Mouse (Mus musculus) heart, embryonic 11.5 days (tissue): Measurements from ENCODE around the gene Nop10. TPM values are rescaled to one million over a fixed set of nuclear protein-coding genes. Genes with fewer than 3 reads are reported as not detected.

Experiments used
- ATAC-seq: fragments of 200-750 bp; cut with Nextera tagmentation; replicated peaks from 2 replicates; pipeline ENCODE4 v1.8.0; 2017; ENCODE audit warnings: moderate library complexity; ENCODE audit not compliant: insufficient number of reproducible peaks, low FRiP score, low TSS enrichment
- H3K27ac ChIP-seq: fragments of 300-500 bp; sonication (generic); 2 replicates; pipeline ENCODE4 v1.5.1; 2014; ENCODE audit warnings: mild to moderate bottlenecking, low read depth, low read length
- H3K27me3 ChIP-seq: fragments of 300-500 bp; sonication (generic); 2 replicates; pipeline ENCODE4 v1.6.1; 2014; ENCODE audit warnings: mild to moderate bottlenecking, low read length, mixed read lengths; ENCODE audit not compliant: control insufficient read depth, insufficient read depth
- H3K36me3 ChIP-seq: fragments of 300-500 bp; sonication (generic); 2 replicates; pipeline ENCODE4 v1.6.1; 2014; ENCODE audit warnings: mild to moderate bottlenecking, low read length, moderate library complexity, mixed read lengths; ENCODE audit not compliant: control insufficient read depth, insufficient read depth
- H3K4me1 ChIP-seq: fragments of 300-500 bp; sonication (generic); 2 replicates; pipeline ENCODE4 v1.6.1; 2014; ENCODE audit warnings: low read length; ENCODE audit not compliant: control insufficient read depth, insufficient read depth
- H3K4me2 ChIP-seq: fragments of 300-500 bp; sonication (generic); 2 replicates; pipeline ENCODE4 v1.6.1; 2014; ENCODE audit warnings: mild to moderate bottlenecking, moderate library complexity
- H3K4me3 ChIP-seq: fragments of 300-500 bp; sonication (generic); 2 replicates; pipeline ENCODE4 v1.5.1; 2014; ENCODE audit warnings: low read depth, low read length
- H3K9ac ChIP-seq: fragments of 300-500 bp; sonication (generic); 2 replicates; pipeline ENCODE4 v1.6.1; 2014; ENCODE audit warnings: mild to moderate bottlenecking, low read depth, low read length, moderate library complexity
- H3K9me3 ChIP-seq: fragments of 300-500 bp; sonication (generic); replicated peaks from 2 replicates; pipeline ENCODE4 v1.6.1; 2016; ENCODE audit warnings: low read length; ENCODE audit not compliant: control insufficient read depth
- WGBS: fragments of 180-500 bp; shearing (Covaris S2); extraction: QIAGEN DNeasy Blood & Tissue Kit; methylation state at CpG from one replicate; pipeline ENCODE4 v1.1.7; 2014; ENCODE audit not compliant: insufficient replicate concordance; 5-methylcytosine and 5-hydroxymethylcytosine counted together
- polyA plus RNA-seq: library from polyadenylated mRNA; unstranded; fragments of >200 nt; fragmentation: Nextera tagmentation; extraction: Ambion mirVana; gene quantifications from 2 replicates; pipeline ENCODE4 v1.2.1, GENCODE M21; 2014

Gene Nop10
- polyA plus RNA-seq, 1 experiment from 2014 or later = 157 TPM

GRCm38 (mm10) chr2:112292823-112293222 is 31.1 kb downstream of the Nop10 start:
- WGBS = 71% methylated on average over 2 of the region's 2 CpGs
- no peak overlapping the region for H3K9ac ChIP-seq
- peaks cover 3% of the 10 kb centered on the region; the same call in 1 of the 2 replicates for H3K4me1 ChIP-seq
- no peak overlapping the region for H3K4me3 ChIP-seq
- H3K36me3 ChIP-seq = no peaks in the 10 kb centered on the region
- no peak for ATAC-seq
- H3K27ac ChIP-seq = no peak overlapping the region
- no peaks in the 10 kb centered on the region for H3K9me3 ChIP-seq
- H3K4me2 ChIP-seq = no peak overlapping the region
- no peaks in the 10 kb centered on the region for H3K27me3 ChIP-seq

GRCm38 (mm10) chr2:112296211-112296610 is 34.5 kb downstream of the Nop10 start:
- H3K27me3 ChIP-seq = no peaks in the 10 kb centered on the region
- peak overlapping the region; percentile 60 for H3K27ac ChIP-seq
- H3K9me3 ChIP-seq = no peaks in the 10 kb centered on the region
- peak overlapping the region; percentile 32 for H3K4me2 ChIP-seq
- H3K9ac ChIP-seq = no peak overlapping the region
- peaks cover 3% of the 10 kb centered on the region; the same call in 1 of the 2 replicates for H3K4me1 ChIP-seq
- 53% methylated on average over 3 of the region's 3 CpGs for WGBS
- no peak for ATAC-seq
- no peaks in the 10 kb centered on the region for H3K36me3 ChIP-seq
- H3K4me3 ChIP-seq = no peak overlapping the region

GRCm38 (mm10) chr2:112298221-112298620 is 36.5 kb downstream of the Nop10 start:
- H3K4me2 ChIP-seq = no peak overlapping the region
- H3K4me3 ChIP-seq = no peak overlapping the region
- H3K27ac ChIP-seq = no peak overlapping the region
- no peaks in the 10 kb centered on the region for H3K36me3 ChIP-seq
- H3K27me3 ChIP-seq = no peaks in the 10 kb centered on the region
- H3K9me3 ChIP-seq = no peaks in the 10 kb centered on the region
- no peak for ATAC-seq
- peaks cover 3% of the 10 kb centered on the region; the same call in 1 of the 2 replicates for H3K4me1 ChIP-seq
- no peak overlapping the region for H3K9ac ChIP-seq
- 91% methylated on average over 4 of the region's 4 CpGs for WGBS

GRCm38 (mm10) chr2:112308671-112309070 is 46.9 kb downstream of the Nop10 start:
- Histone ChIP-seq H3K4me2 (no peak overlapping the region), H3K4me1 (0 out of 2 replicates have a peak, but pooled peaks cover 5% of the 10 kb centered on the region), H3K9me3 (no peaks in the 10 kb centered on the region), H3K4me3 (no peak overlapping the region), H3K27me3 (no peaks in the 10 kb centered on the region), H3K36me3 (no peaks in the 10 kb centered on the region), H3K27ac (no peak overlapping the region), H3K9ac (no peak overlapping the region)
- no peak for ATAC-seq
- WGBS = 77% methylated on average over 3 of the region's 3 CpGs

GRCm38 (mm10) chr2:112309161-112309600 is 47.5 kb downstream of the Nop10 start:
- H3K9me3 ChIP-seq = no peaks in the 10 kb centered on the region
- no peaks in the 10 kb centered on the region for H3K27me3 ChIP-seq
- H3K9ac ChIP-seq = no peak overlapping the region
- H3K27ac ChIP-seq = no peak overlapping the region
- ATAC-seq = no peak
- H3K4me2 ChIP-seq = 0 out of 2 replicates have a peak overlapping the region, but pooled peaks have one; percentile 0
- H3K4me1 ChIP-seq = 0 out of 2 replicates have a peak, but pooled peaks cover 5% of the 10 kb centered on the region
- 47% methylated on average over 10 of the region's 10 CpGs for WGBS
- H3K36me3 ChIP-seq = no peaks in the 10 kb centered on the region
- no peak overlapping the region for H3K4me3 ChIP-seq

Other genes starting within 250 kb of the Nop10 start
- not detected in 2 replicates for gene Olfr1310, start 249.2 kb upstream of the Nop10 start, polyA plus RNA-seq
- gene Olfr1311, start 237.5 kb upstream of the Nop10 start, polyA plus RNA-seq = not detected in 2 replicates
- gene Olfr1312, start 211.7 kb upstream of the Nop10 start, polyA plus RNA-seq = not detected in 2 replicates
- not detected in 2 replicates for gene Olfr1313, start 184.1 kb upstream of the Nop10 start, polyA plus RNA-seq
- gene Olfr1314, start 165.1 kb upstream of the Nop10 start, polyA plus RNA-seq = not detected in 2 replicates
- not detected in 2 replicates for gene Olfr1315-ps1, start 146.5 kb upstream of the Nop10 start, polyA plus RNA-seq
- gene Olfr1316, start 126.9 kb upstream of the Nop10 start, polyA plus RNA-seq = not detected in 2 replicates
- not detected in 2 replicates for gene Olfr1317, start 121.6 kb upstream of the Nop10 start, polyA plus RNA-seq
- gene Olfr1318, start 107.7 kb upstream of the Nop10 start, polyA plus RNA-seq = not detected in 2 replicates
- gene Lpcat4, start 22.5 kb upstream of the Nop10 start, polyA plus RNA-seq = 15.4 and 17.2 TPM in 2 replicates
- gene Nutm1, start 2.6 kb upstream of the Nop10 start, polyA plus RNA-seq = 0.04 TPM in 1 of 2 replicates, not detected in the other
- gene Slc12a6, start 3.9 kb downstream of the Nop10 start, polyA plus RNA-seq = 12.8 and 15.0 TPM in 2 replicates
- 0.06 TPM in 1 of 2 replicates, not detected in the other for gene Gm21985, start 4.4 kb downstream of the Nop10 start, polyA plus RNA-seq
- gene Emc4, start 106.1 kb downstream of the Nop10 start, polyA plus RNA-seq = 92.1 and 101 TPM in 2 replicates
- gene Katnbl1, start 117.3 kb downstream of the Nop10 start, polyA plus RNA-seq = 30.8 and 35.0 TPM in 2 replicates
- gene Emc7, start 193.1 kb downstream of the Nop10 start, polyA plus RNA-seq = 15.9 and 17.8 TPM in 2 replicates
- gene Chrm5, start 218.8 kb downstream of the Nop10 start, polyA plus RNA-seq = not detected in 2 replicates
- 7.6 and 8.0 TPM in 2 replicates for gene Aven, start 231.0 kb downstream of the Nop10 start, polyA plus RNA-seq